Mouse (Mus musculus): ENCODE measurements around the gene Plcl2.

Plcl2 gene

GRCm38 (mm10) chr17:50657321-50657720, 148.1 kb downstream of the Plcl2 start:
- no peak for TF ChIP-seq GATA4 (IDR thresholded peaks at IDR 0.05; ENCODE audit: insufficient replicate concordance, low read length)

DNA sequence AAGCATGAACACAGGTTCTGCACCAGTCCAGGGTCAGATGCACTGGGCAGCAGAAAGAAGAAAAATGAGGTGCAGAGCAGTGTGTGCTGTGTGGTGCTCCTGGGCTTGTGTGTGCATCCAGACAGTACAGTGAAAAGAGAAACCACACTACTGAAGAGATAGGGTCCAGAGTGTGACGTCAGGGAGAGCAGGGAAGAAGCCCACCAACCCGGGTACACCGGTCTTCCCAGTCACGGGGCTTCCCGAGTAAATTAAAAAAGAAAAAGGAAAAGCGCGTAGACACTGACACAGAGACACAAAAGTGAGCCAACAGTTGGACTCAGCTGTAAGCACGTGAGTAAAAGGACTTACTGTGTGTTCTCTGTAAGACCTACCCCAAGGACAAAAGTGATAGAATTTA, 149.7 kb downstream of the Plcl2 start:
- no peak for TF ChIP-seq GATA4 (IDR thresholded peaks at IDR 0.05; ENCODE audit: insufficient replicate concordance, low read length)

DNA sequence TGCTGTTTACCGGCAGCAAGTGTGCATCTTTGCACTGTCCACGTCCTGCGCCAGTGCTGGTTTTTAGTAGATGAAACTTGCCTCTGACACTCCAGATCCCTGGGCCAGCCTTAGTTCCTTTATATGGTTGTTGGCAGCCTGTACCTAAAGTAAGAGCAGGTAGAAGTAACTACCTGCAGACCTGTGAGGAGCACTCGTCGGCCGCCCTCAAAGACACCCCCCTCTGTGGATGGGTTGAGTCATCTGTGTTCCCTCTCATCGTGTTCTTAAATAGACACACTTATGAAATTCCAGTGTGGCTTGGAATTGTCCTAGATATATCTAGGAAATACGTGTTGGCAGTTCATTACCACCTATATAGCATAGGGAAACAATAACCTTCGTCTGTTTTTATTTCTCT, 158.4 kb downstream of the Plcl2 start:
- TF ChIP-seq GATA4 (IDR thresholded peaks at IDR 0.05; ENCODE audit: insufficient replicate concordance, low read length): no peak

DNA sequence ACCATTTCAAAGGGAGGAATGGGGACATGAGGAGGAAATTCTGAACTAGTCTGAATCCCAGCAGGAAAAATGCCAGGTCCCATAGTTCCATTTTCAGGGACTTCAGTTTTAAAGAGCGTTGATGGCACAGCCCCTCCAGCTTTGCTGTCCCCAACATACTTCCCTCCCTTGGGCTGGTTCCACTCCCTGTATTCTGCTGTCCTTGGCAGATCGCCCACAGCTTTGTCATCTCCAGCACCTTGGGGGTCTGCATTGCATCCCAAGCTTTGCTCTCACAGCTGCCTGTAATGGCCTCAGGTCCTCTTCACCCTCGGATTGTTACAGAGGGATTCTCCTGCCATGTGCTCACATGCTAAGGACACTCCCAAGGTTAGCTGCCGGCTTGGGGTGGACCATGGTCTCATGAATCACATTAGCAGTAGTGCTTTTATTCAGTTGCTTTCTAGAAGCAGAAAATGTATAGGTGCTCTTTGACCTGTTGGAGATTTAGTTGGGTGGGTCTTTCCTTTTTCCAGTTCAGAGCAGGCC, 159.5 kb downstream of the Plcl2 start:
- TF ChIP-seq GATA4 (IDR thresholded peaks at IDR 0.05; ENCODE audit: insufficient replicate concordance, low read length): no peak

DNA sequence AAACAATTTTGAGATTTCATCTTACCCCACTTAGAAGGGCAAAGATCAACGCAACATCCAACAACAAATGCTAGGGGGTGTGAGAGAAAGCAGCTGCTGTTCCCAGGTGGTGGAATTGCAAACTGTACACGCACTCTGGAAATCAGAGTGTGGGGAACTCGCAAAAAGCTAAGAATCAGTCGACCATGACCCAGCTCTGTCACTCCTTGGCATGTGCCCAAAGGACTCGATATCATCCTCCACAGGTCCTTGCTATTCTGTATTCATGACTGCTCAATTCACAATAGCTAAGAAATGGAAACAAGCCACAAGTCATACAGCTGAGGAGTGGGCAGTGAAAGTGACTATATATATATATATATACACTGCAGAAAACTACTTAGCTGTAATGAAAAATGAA, 162.2 kb downstream of the Plcl2 start:
- no peak for TF ChIP-seq GATA4 (IDR thresholded peaks at IDR 0.05; ENCODE audit: insufficient replicate concordance, low read length)

- TF ChIP-seq GATA4 (IDR thresholded peaks at IDR 0.05; ENCODE audit: insufficient replicate concordance, low read length): no peak
Measured at GRCm38 (mm10) chr17:50674580-50674979, 165.4 kb downstream of the Plcl2 start.

GRCm38 (mm10) chr17:50675231-50675630, 166.0 kb downstream of the Plcl2 start:
- TF ChIP-seq GATA4 (IDR thresholded peaks at IDR 0.05; ENCODE audit: insufficient replicate concordance, low read length): no peak

DNA sequence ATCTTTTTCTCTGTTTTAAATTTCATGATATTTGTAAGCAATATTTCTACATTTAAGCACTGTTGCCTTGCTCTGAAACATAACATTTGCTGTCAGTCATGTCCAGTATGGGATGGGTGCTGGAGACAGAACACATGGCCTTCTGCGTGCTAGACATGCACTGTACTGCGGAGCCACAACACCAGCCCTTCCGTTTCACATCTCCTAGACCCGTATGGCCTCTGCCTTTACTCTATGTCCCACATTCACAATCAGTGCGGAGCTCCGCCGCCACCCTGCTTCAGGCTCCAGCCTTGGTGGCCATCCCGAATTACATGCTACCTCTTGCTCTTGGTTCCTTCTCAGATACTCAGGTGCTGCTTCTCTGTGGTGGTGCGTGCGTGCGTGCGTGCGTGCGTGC, 168.1 kb downstream of the Plcl2 start:
- TF ChIP-seq GATA4 (IDR thresholded peaks at IDR 0.05; ENCODE audit: insufficient replicate concordance, low read length): no peak

DNA sequence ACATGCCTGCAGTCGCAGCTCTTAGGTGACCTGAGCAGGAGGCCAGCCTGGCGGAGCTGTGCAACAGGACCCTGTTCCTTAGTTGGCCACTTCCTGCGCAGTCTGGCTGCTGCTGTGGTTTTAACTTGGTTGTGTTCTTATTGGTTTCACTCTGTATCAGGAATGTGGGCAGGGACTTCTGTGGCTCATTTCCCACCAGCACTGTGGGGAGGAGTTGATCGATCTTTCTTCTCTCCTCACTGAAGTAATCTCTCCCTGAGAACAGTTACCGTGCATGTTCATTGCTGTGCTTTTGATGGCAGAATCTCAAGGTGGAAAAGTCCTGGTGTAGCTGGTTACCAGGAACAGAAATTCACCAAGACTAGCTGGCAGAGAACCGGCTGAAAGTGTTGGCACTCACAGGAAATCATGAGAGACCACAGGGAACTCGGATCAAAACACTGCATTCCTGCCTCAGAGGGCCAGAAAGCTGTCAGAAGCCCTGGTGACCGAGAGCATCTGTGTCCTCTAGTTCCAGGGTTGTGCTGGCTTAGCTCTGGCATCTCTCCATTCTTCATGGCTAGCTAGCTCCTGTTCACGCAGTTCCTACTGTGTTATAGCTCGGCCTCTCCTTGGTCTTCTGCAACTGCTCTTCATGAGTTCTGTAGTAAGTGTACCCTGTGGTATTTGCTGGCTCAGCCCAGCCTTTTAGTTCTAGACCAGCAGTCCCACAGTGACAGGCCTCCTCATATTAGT, 168.9 kb downstream of the Plcl2 start:
- TF ChIP-seq GATA4 (IDR thresholded peaks at IDR 0.05; ENCODE audit: insufficient replicate concordance, low read length): no peak

- TF ChIP-seq GATA4 (IDR thresholded peaks at IDR 0.05; ENCODE audit: insufficient replicate concordance, low read length): no peak
Measured at GRCm38 (mm10) chr17:50678748-50679147, 169.5 kb downstream of the Plcl2 start.

DNA sequence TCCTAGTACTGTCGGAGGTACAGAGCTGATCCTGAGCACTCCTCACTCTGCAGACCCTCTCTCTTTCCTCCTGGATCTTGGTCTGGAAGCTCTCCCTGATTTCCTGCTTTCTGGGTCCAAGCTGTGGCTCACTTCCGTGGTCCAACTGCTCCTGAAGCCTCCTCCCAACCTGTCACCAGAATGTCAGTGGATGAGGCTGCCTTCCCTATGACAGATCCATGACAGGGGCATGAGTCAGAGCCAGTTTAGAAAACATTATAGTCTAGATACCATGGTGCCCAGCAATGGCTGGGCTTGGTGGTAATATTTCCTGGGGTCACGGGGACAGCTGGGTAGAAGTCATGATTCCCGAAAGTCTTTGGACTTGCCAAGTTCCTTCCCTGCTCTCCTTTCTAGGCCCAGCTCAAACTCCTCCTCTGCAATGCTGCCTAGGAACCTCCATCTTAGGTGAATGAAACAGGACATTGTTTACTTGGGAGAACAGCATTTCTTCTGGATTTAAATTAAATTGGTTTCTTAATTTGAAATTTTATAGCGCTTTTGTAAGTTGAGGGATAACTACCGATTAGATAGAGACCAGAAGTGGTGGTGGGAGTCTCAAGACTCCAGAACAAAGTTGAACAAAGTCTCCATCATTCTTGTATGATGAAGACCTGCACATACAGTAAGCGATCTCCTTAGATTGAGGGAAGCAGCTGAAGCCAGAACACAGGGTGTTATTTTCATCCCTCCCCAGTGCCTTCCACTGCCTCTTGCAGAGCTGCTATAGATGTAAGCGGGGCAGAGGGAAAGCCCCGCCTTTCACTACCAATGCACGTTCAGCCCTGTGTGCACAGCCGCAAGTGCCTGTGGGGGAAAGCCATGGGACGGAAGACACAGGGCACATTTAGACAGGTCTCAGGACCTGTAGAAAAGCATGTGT, 170.7 kb downstream of the Plcl2 start:
- no peak for TF ChIP-seq GATA4 (IDR thresholded peaks at IDR 0.05; ENCODE audit: insufficient replicate concordance, low read length)

DNA sequence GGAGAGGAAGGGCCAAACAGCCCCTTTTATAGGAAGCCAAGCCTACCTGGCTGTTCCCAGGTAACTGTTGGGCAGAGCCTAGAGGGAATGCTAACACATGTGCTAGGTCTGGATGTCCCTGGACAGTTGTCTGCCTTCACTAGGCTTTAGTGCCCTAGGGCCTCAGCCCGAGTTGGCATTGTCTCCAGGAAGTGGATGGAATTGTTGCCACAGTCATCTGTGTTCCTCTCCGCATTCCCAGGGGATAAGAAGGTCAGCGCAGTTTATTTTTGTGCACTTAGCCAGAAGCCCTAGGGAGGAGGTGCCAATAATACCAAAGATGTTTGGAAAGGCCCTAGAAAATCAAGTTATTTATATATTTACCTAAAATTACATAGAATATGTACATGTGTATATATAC, 173.5 kb downstream of the Plcl2 start:
- no peak for TF ChIP-seq GATA4 (IDR thresholded peaks at IDR 0.05; ENCODE audit: insufficient replicate concordance, low read length)

- TF ChIP-seq GATA4 (IDR thresholded peaks at IDR 0.05; ENCODE audit: insufficient replicate concordance, low read length): no peak
Measured at GRCm38 (mm10) chr17:50684960-50685645, 175.9 kb downstream of the Plcl2 start.

GRCm38 (mm10) chr17:50687670-50688069, 178.5 kb downstream of the Plcl2 start:
- no peak for TF ChIP-seq GATA4 (IDR thresholded peaks at IDR 0.05; ENCODE audit: insufficient replicate concordance, low read length)

DNA sequence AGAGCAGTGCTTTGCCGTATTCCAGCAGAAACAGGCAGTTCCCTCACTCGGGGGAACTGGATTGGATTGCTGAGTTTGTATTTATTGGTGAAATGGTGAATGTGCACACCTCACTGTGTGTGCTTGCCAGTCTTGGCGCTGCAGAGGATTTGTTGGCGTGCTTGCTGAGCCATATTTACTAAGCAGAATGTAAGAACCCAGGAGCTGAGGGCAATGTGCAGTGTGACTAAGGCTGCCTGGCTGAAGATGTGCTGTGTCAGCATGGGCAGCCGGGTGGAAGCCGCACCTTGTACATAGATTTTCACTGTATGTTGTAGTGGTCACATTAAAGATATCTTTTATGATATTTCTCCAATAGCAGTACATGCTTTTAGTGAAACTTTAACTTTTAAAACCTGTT, 178.9 kb downstream of the Plcl2 start:
- TF ChIP-seq GATA4 (IDR thresholded peaks at IDR 0.05; ENCODE audit: insufficient replicate concordance, low read length): no peak

Measured in liver, adult (tissue).